Mouse (Mus musculus): Measurements from ENCODE around the gene Errfi1. TPM values are rescaled to one million over a fixed set of nuclear protein-coding genes. Genes with fewer than 3 reads are reported as not detected.
A peak's percentile ranks its signal among the peaks of the same experiment; 100 is the strongest.

The Errfi1 gene
- polyA plus RNA-seq, 1 experiment from 2014 or later, result 11.3 TPM

DNA sequence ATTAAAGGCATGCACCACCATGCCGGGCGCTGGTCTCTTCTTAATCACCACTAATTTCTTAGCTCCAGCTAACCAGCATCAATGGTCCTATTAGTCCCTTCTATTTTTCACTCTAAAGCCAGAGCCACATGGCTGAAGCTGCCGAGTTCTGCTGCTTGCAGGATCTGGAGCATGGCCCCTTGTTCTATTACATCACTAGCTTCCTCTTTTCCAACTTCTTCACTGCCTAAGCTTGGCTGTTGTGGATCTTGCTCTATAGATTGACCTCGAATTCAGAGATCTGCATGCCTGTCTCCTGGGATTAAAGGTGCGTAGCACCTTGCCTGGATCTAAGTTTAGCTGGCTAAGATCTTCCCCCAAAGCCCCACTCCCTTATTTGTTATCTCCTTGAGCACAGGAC lies 28.9 kb downstream of the Errfi1 start:
- Histone ChIP-seq H3K27me3 (replicated peaks) (no peaks in the 10 kb centered on the region), H3K4me3 (no peak overlapping the region), H3K36me3 (no peaks in the 10 kb centered on the region), H3K27ac (replicated peaks) (no peak overlapping the region), H3K4me1 (no peaks in the 10 kb centered on the region), H3K9me3 (peaks cover 28% of the 10 kb centered on the region), H3K4me2 (no peak overlapping the region), H3K9ac (no peak overlapping the region)
- 66% methylated on average over 5 of the region's 5 CpGs for WGBS
- no peak for ATAC-seq (ENCODE audit: extremely low read depth, insufficient number of reproducible peaks, low FRiP score, low TSS enrichment)

GRCm38 (mm10) chr4:150887903-150888302 lies 34.2 kb downstream of the Errfi1 start:
- H3K36me3 ChIP-seq, result no peaks in the 10 kb centered on the region
- WGBS, result 70% methylated on average over 5 of the region's 5 CpGs
- H3K9me3 ChIP-seq, result no peaks in the 10 kb centered on the region
- no peak overlapping the region for H3K9ac ChIP-seq
- ATAC-seq (ENCODE audit: extremely low read depth, insufficient number of reproducible peaks, low FRiP score, low TSS enrichment), result no peak
- no peaks in the 10 kb centered on the region for H3K27me3 ChIP-seq (replicated peaks)
- H3K4me3 ChIP-seq, result no peak overlapping the region
- no peak overlapping the region for H3K27ac ChIP-seq (replicated peaks)
- peaks cover 10% of the 10 kb centered on the region for H3K4me1 ChIP-seq
- no peak overlapping the region for H3K4me2 ChIP-seq

- Histone ChIP-seq H3K9me3 (no peaks in the 10 kb centered on the region), H3K36me3 (no peaks in the 10 kb centered on the region), H3K4me1 (peaks cover 10% of the 10 kb centered on the region), H3K27me3 (replicated peaks) (no peaks in the 10 kb centered on the region), H3K27ac (replicated peaks) (no peak overlapping the region), H3K9ac (no peak overlapping the region), H3K4me3 (no peak overlapping the region), H3K4me2 (no peak overlapping the region)
- 66% methylated on average over 4 of the region's 4 CpGs for WGBS
- ATAC-seq (ENCODE audit: extremely low read depth, insufficient number of reproducible peaks, low FRiP score, low TSS enrichment), result no peak
Observed at GRCm38 (mm10) chr4:150888492-150888891, 34.8 kb downstream of the Errfi1 start.

- Histone ChIP-seq H3K9ac (no peak overlapping the region), H3K9me3 (no peaks in the 10 kb centered on the region), H3K4me3 (no peak overlapping the region), H3K27ac (replicated peaks) (no peak overlapping the region), H3K27me3 (replicated peaks) (no peaks in the 10 kb centered on the region), H3K36me3 (no peaks in the 10 kb centered on the region), H3K4me1 (peaks cover 10% of the 10 kb centered on the region), H3K4me2 (peak overlapping the region; percentile 47)
- ATAC-seq (ENCODE audit: extremely low read depth, insufficient number of reproducible peaks, low FRiP score, low TSS enrichment), result no peak
- WGBS, result 42% methylated on average over 20 of the region's 20 CpGs
Observed at GRCm38 (mm10) chr4:150889273-150889954, 35.7 kb downstream of the Errfi1 start.

DNA sequence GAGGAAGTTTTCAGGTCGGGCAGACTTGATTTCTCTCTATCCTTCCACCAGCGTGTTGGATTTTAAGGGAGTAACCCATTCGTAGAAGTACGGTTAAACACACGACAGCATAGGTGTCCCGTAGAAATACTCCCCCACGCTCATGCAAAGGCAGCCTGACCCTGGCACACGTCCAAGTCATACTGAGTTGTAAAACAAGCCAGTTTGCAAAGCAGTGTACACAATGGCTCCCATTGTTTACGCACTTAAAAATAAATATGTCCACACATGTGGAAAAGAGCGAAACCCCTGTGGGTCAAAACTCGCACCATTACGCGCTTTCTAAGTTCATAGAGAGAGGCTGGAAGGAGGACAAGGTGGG lies 36.2 kb downstream of the Errfi1 start:
- no peaks in the 10 kb centered on the region for H3K36me3 ChIP-seq
- ATAC-seq (ENCODE audit: extremely low read depth, insufficient number of reproducible peaks, low FRiP score, low TSS enrichment), result no peak
- H3K27ac ChIP-seq (replicated peaks), result no peak overlapping the region
- no peaks in the 10 kb centered on the region for H3K27me3 ChIP-seq (replicated peaks)
- no peak overlapping the region for H3K9ac ChIP-seq
- peak overlapping the region; percentile 47 for H3K4me2 ChIP-seq
- WGBS, result 55% methylated on average over 13 of the region's 13 CpGs
- peaks cover 10% of the 10 kb centered on the region for H3K4me1 ChIP-seq
- H3K9me3 ChIP-seq, result no peaks in the 10 kb centered on the region
- no peak overlapping the region for H3K4me3 ChIP-seq

DNA sequence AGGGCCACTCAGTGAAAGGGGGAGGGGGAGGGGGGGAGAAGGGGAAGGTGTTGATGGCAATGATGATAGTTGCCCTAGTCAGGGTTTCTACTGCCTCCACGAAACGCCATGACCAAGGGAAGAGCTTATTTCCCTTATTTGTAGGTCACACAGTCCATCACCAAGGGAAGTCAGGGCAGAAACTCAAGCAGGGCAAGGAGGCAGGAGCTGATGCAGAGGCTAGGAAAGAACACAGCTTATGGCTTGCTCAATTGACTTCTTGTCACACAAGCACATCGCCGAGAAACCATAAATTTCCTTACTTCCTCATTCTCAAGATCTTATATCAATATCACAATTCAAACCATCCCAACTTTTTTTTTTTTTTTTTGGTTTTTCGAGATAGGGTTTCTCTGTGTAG lies 37.6 kb downstream of the Errfi1 start:
- no peak overlapping the region for H3K9ac ChIP-seq
- 0 out of 2 replicates have a peak, but pooled peaks cover 6% of the 10 kb centered on the region for H3K36me3 ChIP-seq
- no peak overlapping the region for H3K4me2 ChIP-seq
- ATAC-seq (ENCODE audit: extremely low read depth, insufficient number of reproducible peaks, low FRiP score, low TSS enrichment), result no peak
- no peak overlapping the region for H3K4me3 ChIP-seq
- H3K27ac ChIP-seq (replicated peaks), result no peak overlapping the region
- no peaks in the 10 kb centered on the region for H3K9me3 ChIP-seq
- 53% methylated on average over 5 of the region's 5 CpGs for WGBS
- H3K27me3 ChIP-seq (replicated peaks), result no peaks in the 10 kb centered on the region
- H3K4me1 ChIP-seq, result peaks cover 10% of the 10 kb centered on the region

DNA sequence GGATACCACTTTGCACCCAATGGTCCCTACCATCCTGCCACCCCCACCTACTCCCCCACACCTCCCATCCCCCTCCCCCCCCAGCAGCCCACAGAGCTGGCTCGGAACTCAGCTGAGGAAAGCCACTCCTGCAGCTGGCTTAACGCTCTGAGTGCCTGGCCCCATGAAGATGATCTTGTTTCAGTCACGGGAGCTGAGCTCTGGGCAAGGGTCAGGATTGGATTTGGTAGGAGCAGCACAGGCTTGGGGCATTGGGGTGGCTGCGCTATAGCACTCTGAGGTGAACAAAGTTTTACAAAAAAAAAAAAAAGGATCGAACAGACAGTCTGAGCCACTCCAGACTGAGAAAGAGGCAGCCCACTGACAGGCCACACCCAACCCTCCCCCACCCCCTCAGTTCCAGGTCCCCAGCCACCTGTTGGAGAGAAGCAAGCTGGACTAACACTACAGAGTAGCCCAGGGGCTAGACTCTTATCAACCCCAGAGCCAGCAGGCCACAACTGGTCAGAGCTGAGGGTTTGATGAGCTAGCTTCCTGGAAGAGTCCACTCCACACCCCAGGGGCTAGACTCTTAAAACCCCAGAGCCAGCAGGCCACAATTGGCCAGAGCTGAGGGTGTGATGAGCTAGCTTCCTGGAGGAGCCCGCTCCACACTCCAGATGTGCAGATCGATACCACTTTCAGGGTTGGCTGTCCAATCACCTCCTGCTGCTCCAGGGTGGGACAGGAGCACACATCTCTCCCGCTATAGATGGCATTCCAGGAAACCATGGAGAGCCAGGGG lies 41.2 kb downstream of the Errfi1 start:
- no peaks in the 10 kb centered on the region for H3K9me3 ChIP-seq
- ATAC-seq (ENCODE audit: extremely low read depth, insufficient number of reproducible peaks, low FRiP score, low TSS enrichment), result no peak
- H3K36me3 ChIP-seq, result peaks cover 40% of the 10 kb centered on the region
- no peak overlapping the region for H3K4me3 ChIP-seq
- H3K27ac ChIP-seq (replicated peaks), result no peak overlapping the region
- no peak overlapping the region for H3K4me2 ChIP-seq
- WGBS, result 55% methylated on average over 8 of the region's 8 CpGs
- peaks cover 3% of the 10 kb centered on the region; the same call in 1 of the 2 replicates for H3K4me1 ChIP-seq
- H3K27me3 ChIP-seq (replicated peaks), result no peaks in the 10 kb centered on the region
- no peak overlapping the region for H3K9ac ChIP-seq

DNA sequence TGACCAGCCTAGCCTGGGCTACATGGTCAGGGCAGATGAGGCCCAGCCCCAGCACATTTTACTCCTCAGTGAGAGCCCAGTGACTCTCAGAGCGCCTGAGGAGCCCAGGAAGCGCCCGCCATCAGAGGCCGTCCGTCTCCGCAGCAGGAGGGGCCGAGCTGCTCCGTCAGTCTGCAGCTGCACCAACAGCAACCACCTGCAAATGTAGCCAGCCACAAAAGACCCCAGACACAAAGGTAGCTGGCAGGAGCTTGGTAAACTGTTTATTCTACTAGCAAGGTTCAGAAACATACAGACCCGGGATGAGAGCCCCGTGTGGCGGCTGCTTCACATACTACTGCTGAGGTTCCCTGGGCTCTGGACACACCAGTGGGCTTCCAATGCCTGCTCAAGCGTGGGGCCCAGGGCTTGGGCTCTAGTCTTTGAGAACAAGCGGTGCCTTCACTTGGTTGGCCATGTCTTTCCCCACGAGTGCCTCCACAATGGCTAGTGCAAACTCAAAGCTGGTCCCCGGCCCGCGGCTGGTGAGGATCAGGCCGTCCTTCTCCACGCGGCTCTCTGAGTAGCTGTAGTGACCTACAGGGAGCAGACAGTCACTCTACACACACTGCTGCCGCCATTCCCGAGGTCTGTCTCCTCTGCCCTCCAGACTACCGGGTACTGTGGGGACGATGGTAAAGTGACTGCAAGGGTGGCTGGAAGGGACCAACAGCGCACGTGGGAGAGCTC lies 43.3 kb downstream of the Errfi1 start:
- Histone ChIP-seq H3K4me1 (no peaks in the 10 kb centered on the region), H3K9me3 (no peaks in the 10 kb centered on the region), H3K4me2 (no peak overlapping the region), H3K4me3 (no peak overlapping the region), H3K36me3 (peaks cover 61% of the 10 kb centered on the region), H3K27me3 (replicated peaks) (no peaks in the 10 kb centered on the region), H3K27ac (replicated peaks) (no peak overlapping the region), H3K9ac (no peak overlapping the region)
- WGBS, result 91% methylated on average over 26 of the region's 26 CpGs
- no peak for ATAC-seq (ENCODE audit: extremely low read depth, insufficient number of reproducible peaks, low FRiP score, low TSS enrichment)

DNA sequence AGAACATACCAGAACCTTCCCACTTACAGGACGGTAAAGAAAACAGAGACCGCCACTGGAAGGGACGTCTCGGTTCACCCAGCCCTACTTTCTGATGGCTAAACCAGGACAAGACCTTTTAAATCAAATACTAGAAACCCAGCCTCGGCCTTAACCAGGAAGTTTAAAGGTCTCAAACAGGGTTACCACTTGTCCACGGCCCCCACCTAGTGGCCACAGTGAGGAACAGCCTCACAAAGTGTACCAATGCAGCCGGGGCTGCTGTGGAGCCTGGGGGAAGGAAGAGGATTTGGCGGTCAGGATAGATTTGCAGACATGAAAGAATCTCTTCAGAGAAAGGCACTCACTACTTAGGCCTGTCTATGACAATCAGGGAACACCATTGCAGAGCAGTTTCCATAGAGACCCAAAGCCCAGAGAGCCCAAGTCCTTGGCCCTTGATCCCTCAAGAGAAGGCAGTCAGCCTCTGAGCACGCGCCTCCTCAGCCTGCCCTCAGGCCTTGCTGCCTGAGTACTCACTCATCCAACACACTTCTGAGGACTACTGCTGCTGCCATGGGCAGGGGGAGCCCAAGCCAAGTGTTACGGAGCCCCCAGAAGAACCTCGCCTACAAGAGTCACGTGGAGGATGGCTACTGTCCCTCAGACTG lies 45.1 kb downstream of the Errfi1 start:
- Histone ChIP-seq H3K4me3 (no peak overlapping the region), H3K27ac (replicated peaks) (no peak overlapping the region), H3K27me3 (replicated peaks) (no peaks in the 10 kb centered on the region), H3K36me3 (peaks cover 79% of the 10 kb centered on the region), H3K4me1 (no peaks in the 10 kb centered on the region), H3K9ac (no peak overlapping the region), H3K4me2 (no peak overlapping the region), H3K9me3 (no peaks in the 10 kb centered on the region)
- WGBS, result 58% methylated on average over 13 of the region's 13 CpGs
- ATAC-seq (ENCODE audit: extremely low read depth, insufficient number of reproducible peaks, low FRiP score, low TSS enrichment), result no peak

- Histone ChIP-seq H3K9ac (0 out of 2 replicates have a peak overlapping the region, but pooled peaks have one; percentile 10), H3K27ac (replicated peaks) (no peak overlapping the region), H3K4me2 (no peak overlapping the region), H3K27me3 (replicated peaks) (no peaks in the 10 kb centered on the region), H3K4me1 (no peaks in the 10 kb centered on the region), H3K9me3 (no peaks in the 10 kb centered on the region), H3K36me3 (peaks cover 91% of the 10 kb centered on the region), H3K4me3 (no peak overlapping the region)
- ATAC-seq (ENCODE audit: extremely low read depth, insufficient number of reproducible peaks, low FRiP score, low TSS enrichment), result no peak
- WGBS, result 92% methylated on average over 13 of the region's 13 CpGs
Observed at GRCm38 (mm10) chr4:150900486-150900885, 46.8 kb downstream of the Errfi1 start.

- H3K9ac ChIP-seq, result no peak overlapping the region; the same call in 1 of the 2 replicates
- peaks cover 93% of the 10 kb centered on the region for H3K36me3 ChIP-seq
- peak overlapping the region; percentile 40; the same call in 1 of the 2 replicates for H3K27ac ChIP-seq (replicated peaks)
- no peaks in the 10 kb centered on the region for H3K4me1 ChIP-seq
- no peaks in the 10 kb centered on the region for H3K27me3 ChIP-seq (replicated peaks)
- no peak overlapping the region for H3K4me3 ChIP-seq
- WGBS, result 42% methylated on average over 9 of the region's 9 CpGs
- no peak overlapping the region for H3K4me2 ChIP-seq
- ATAC-seq (ENCODE audit: extremely low read depth, insufficient number of reproducible peaks, low FRiP score, low TSS enrichment), result no peak
- no peaks in the 10 kb centered on the region for H3K9me3 ChIP-seq
Observed at GRCm38 (mm10) chr4:150901651-150902050, 47.9 kb downstream of the Errfi1 start.
